Mouse (Mus musculus): ENCODE measurements around the gene Il12b. TPM values are rescaled to one million over a fixed set of nuclear protein-coding genes. Genes with fewer than 3 reads are reported as not detected.

Il12b gene
- total and polyA plus RNA-seq, 3 experiments: 0.23 TPM; not detected in 2

DNA sequence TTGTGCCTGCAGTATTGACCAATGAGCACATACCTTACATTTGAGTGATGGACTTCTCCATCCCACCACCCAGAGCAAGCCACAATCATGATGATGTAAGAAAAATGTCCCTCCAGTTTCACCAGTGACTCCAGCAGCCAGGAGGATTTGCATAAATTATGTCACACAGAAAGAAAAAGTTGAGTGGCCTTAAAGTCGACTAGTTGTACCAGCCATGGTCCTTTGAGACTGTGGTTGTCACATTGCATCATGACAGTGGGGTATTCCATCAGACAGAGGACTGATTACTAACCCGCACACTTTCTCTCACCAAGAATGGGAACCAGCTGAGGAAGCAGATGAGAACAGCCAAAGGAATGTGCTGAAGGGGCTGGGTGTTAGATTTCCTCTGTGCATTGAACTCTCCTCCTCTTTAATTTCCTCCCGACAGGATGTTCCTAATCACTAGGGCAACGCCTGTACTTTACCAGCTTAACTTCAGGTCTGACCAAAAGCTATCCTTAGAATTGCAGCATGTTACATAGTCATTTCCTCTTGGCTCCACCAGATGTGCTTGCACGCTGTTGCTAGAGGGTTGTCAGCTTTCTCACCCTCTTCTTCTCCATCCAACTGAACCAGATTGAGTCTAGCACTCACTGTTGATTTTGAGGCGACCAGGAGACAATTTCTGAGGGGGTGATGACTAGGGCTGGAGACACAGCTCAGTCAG lies 9.7 kb upstream of the Il12b start:
- no peaks in the 10 kb centered on the region for H3K79me2 ChIP-seq (replicated peaks; ENCODE audit: control insufficient read depth, extremely low read depth, insufficient read depth, poor library complexity, severe bottlenecking)
- H3K9ac ChIP-seq (ENCODE audit: insufficient read depth, low read depth): peak overlapping the region; percentile 36
- H3K9me3 ChIP-seq (replicated peaks; ENCODE audit: low read length): no peaks in the 10 kb centered on the region
- dilution Hi-C loops (cut with MboI; ENCODE audit: extremely low pct_ligation_motif_present, extremely low pct_unique_long_range_greater_than_20kb, low sequenced_read_pairs) (no loop called here), in situ Hi-C loops (cut with MboI; ENCODE audit: low pct_ligation_motif_present, low pct_unique_long_range_greater_than_20kb, low sequenced_read_pairs) (no loop called here)
- H3K4me3 ChIP-seq (replicated peaks in 1 of 3; ENCODE audit: low read depth in 2 of 3, low read length in 2 of 3, poor library complexity in 1 of 3): no peak overlapping the region
- H3K4me2 ChIP-seq (ENCODE audit: insufficient read depth, low read depth, poor library complexity, severe bottlenecking): peak overlapping the region; percentile 53
- TF ChIP-seq JUND (conservative IDR thresholded peaks at IDR 0.05; ENCODE audit: low read depth, low read length): peak; percentile 25; the same call in 1 of the 2 replicates
- TF ChIP-seq MAX (IDR thresholded peaks at IDR 0.05; ENCODE audit: low read length): no peak
- TF ChIP-seq UBTF (IDR thresholded peaks at IDR 0.05; ENCODE audit: low read depth, low read length): no peak
- no peak for TF ChIP-seq USF1 (IDR thresholded peaks at IDR 0.05; ENCODE audit: low read depth, low read length)
- 0 out of 2 replicates have a peak, but pooled peaks have one; percentile 66 for TF ChIP-seq RCOR1 (conservative IDR thresholded peaks at IDR 0.05; ENCODE audit: low read depth, low read length)
- peak; percentile 63 for TF ChIP-seq EP300 (IDR thresholded peaks at IDR 0.05; ENCODE audit: low read length)
- peak; percentile 41 for TF ChIP-seq JUN (IDR thresholded peaks at IDR 0.05; ENCODE audit: insufficient read depth, low read depth, low read length)
- TF ChIP-seq ZKSCAN1 (IDR thresholded peaks at IDR 0.05; ENCODE audit: borderline replicate concordance, low read depth, low read length): no peak
- TF ChIP-seq ETS1 (conservative IDR thresholded peaks at IDR 0.05; ENCODE audit: low read depth, low read length): peak; percentile 97
- TF ChIP-seq BHLHE40 (IDR thresholded peaks at IDR 0.05; ENCODE audit: low read depth, low read length): peak; percentile 75
- TF ChIP-seq POLR2A (IDR thresholded peaks at IDR 0.05; ENCODE audit: low read depth, low read length): no peak
- TF ChIP-seq MYC (IDR thresholded peaks at IDR 0.05; ENCODE audit: low read depth, low read length): no peak
- peak; percentile 34; the same call in 1 of the 2 replicates for TF ChIP-seq CHD2 (IDR thresholded peaks at IDR 0.05; ENCODE audit: low read length)
- no peak for TF ChIP-seq ELF1 (IDR thresholded peaks at IDR 0.05; ENCODE audit: low read depth, low read length)
- TF ChIP-seq CHD1 (IDR thresholded peaks at IDR 0.05; ENCODE audit: low read depth, low read length): no peak
- TF ChIP-seq PAX5 (IDR thresholded peaks at IDR 0.05; ENCODE audit: low read length): no peak
- peak; percentile 75 for TF ChIP-seq ZNF384 (IDR thresholded peaks at IDR 0.05; ENCODE audit: low read depth, low read length)
- no peak for TF ChIP-seq USF2 (conservative IDR thresholded peaks at IDR 0.05; ENCODE audit: low read depth, low read length)
- peak; percentile 27; the same call in 1 of the 2 replicates for TF ChIP-seq SIN3A (IDR thresholded peaks at IDR 0.05; ENCODE audit: low read length)
- no peak for TF ChIP-seq NELFE (IDR thresholded peaks at IDR 0.05; ENCODE audit: low read depth, low read length)
- TF ChIP-seq ZC3H11A (IDR thresholded peaks at IDR 0.05; ENCODE audit: low read depth, low read length): no peak
- TF ChIP-seq SMC3 (IDR thresholded peaks at IDR 0.05; ENCODE audit: low read depth, low read length): no peak
- TF ChIP-seq POLR2AphosphoS2 (IDR thresholded peaks at IDR 0.05; ENCODE audit: low read depth, low read length): no peak
- TF ChIP-seq HCFC1 (IDR thresholded peaks at IDR 0.05; ENCODE audit: low read depth, low read length): peak; percentile 33; the same call in 1 of the 2 replicates
- no peak; the same call in 1 of the 2 replicates for TF ChIP-seq TCF12 (IDR thresholded peaks at IDR 0.05; ENCODE audit: low read depth, low read length)
- no peak for TF ChIP-seq E2F4 (IDR thresholded peaks at IDR 0.05; ENCODE audit: insufficient replicate concordance, low read depth, low read length)
- peak; percentile 67 for TF ChIP-seq IRF4 (IDR thresholded peaks at IDR 0.05; ENCODE audit: low read depth, low read length)
- TF ChIP-seq KAT2A (IDR thresholded peaks at IDR 0.05; ENCODE audit: insufficient replicate concordance, low read length): no peak
- TF ChIP-seq GABPA (IDR thresholded peaks at IDR 0.05; ENCODE audit: insufficient replicate concordance, low read depth, low read length): peak; percentile 60; the same call in 1 of the 2 replicates
- 0 out of 2 replicates have a peak, but pooled peaks have one; percentile 12 for TF ChIP-seq NRF1 (IDR thresholded peaks at IDR 0.05; ENCODE audit: low read depth, low read length)
- TF ChIP-seq MAZ (IDR thresholded peaks at IDR 0.05; ENCODE audit: low read depth, low read length): no peak
- no peak for TF ChIP-seq MXI1 (IDR thresholded peaks at IDR 0.05; ENCODE audit: low read depth, low read length)
- H3K27me3 ChIP-seq (replicated peaks): no peaks in the 10 kb centered on the region
- H3K4me1 ChIP-seq (ENCODE audit: control insufficient read depth in 1 of 2, insufficient read depth in 2 of 2): peaks cover 18 to 42% of the 10 kb centered on the region in 2 experiments
- no peaks in the 10 kb centered on the region for H3K36me3 ChIP-seq (replicated peaks in 1 of 2; ENCODE audit: control insufficient read depth in 1 of 2, insufficient read depth in 1 of 2, low read length in 1 of 2)
- peak; percentile 87 for DNase-seq (ENCODE audit: extremely low read depth)
- peak overlapping the region; percentile 23 for H3K27ac ChIP-seq (ENCODE audit: insufficient read depth, low read depth)
